Mouse (Mus musculus) liver, embryonic 14.5 days (tissue): Measurements from ENCODE around the gene Samhd1. TPM values are rescaled to one million over a fixed set of nuclear protein-coding genes. Genes with fewer than 3 reads are reported as not detected.

Experiments used
- ATAC-seq: fragments of 200-750 bp; cut with Nextera tagmentation; 2 replicates; pipeline ENCODE4 v1.8.0; 2017; ENCODE audit warnings: moderate number of reproducible peaks, mild to moderate bottlenecking, moderate library complexity; ENCODE audit not compliant: insufficient read depth
- DNase-seq, 3 experiments: peaks; one replicate each; pipeline ENCODE4 v3.0.0-alpha.2; 2012 to 2013; ENCODE audit warnings: low read depth in 3 of 3, low spot score in 3 of 3
- H3K27ac ChIP-seq: fragments of 300-500 bp; sonication (generic); 2 replicates; pipeline ENCODE4 v1.5.1; 2014; ENCODE audit warnings: moderate library complexity, mild to moderate bottlenecking, control low read depth, inconsistent platforms
- H3K27me3 ChIP-seq: fragments of 300-500 bp; sonication (generic); 2 replicates; pipeline ENCODE4 v1.6.1; 2014; ENCODE audit warnings: mild to moderate bottlenecking, low read length, moderate library complexity; ENCODE audit not compliant: control insufficient read depth, insufficient read depth
- H3K36me3 ChIP-seq: fragments of 300-500 bp; sonication (generic); replicated peaks from 2 replicates; pipeline ENCODE4 v1.6.1; 2014; ENCODE audit warnings: low read depth; ENCODE audit not compliant: control insufficient read depth, insufficient read depth
- H3K4me1 ChIP-seq, 2 experiments: fragments of 200-500 bp in 1 of 2; fragments of 300-500 bp in 1 of 2; sonication (generic) in 1 of 2; replicated peaks; 2 replicates each; pipeline ENCODE4 v1.6.1; 2012 to 2014; ENCODE audit warnings: antibody characterized with exemption in 1 of 2, inconsistent platforms in 1 of 2, low read length in 1 of 2; ENCODE audit not compliant: control insufficient read depth in 2 of 2, insufficient read depth in 2 of 2
- H3K4me2 ChIP-seq: fragments of 300-500 bp; sonication (generic); 2 replicates; pipeline ENCODE4 v1.6.1; 2014; ENCODE audit warnings: low read depth, mild to moderate bottlenecking, control low read depth, moderate library complexity
- H3K4me3 ChIP-seq, 2 experiments: fragments of 200-500 bp in 1 of 2; fragments of 300-500 bp in 1 of 2; sonication (generic) in 1 of 2; 2 replicates each; pipeline ENCODE4 v1.5.1; 2012 to 2014; ENCODE audit warnings: low read depth in 2 of 2, low read length in 2 of 2, mild to moderate bottlenecking in 2 of 2, control low read depth in 1 of 2, inconsistent platforms in 1 of 2, moderate library complexity in 1 of 2; ENCODE audit not compliant: insufficient read depth in 1 of 2
- H3K9ac ChIP-seq: fragments of 300-500 bp; sonication (generic); replicated peaks from 2 replicates; pipeline ENCODE4 v1.6.1; 2014; ENCODE audit warnings: mild to moderate bottlenecking, control low read depth, moderate library complexity
- H3K9me3 ChIP-seq: fragments of 300-500 bp; sonication (generic); 2 replicates; pipeline ENCODE4 v1.6.1; 2016; ENCODE audit warnings: low read length, mixed read lengths; ENCODE audit not compliant: control insufficient read depth
- CTCF ChIP-seq: IDR thresholded peaks from 2 replicates; pipeline ENCODE4 v1.5.1; 2016; ENCODE audit warnings: antibody characterized with exemption, low read depth, control low read depth
- EP300 ChIP-seq: IDR thresholded peaks from 2 replicates; pipeline ENCODE4 v1.6.1; 2016; ENCODE audit warnings: antibody characterized with exemption, low read depth
- WGBS: fragments of 180-500 bp; shearing (Covaris S2); extraction: QIAGEN DNeasy Blood & Tissue Kit; methylation state at CpG from one replicate; pipeline ENCODE4 v1.1.7; 2014; ENCODE audit not compliant: insufficient replicate concordance; 5-methylcytosine and 5-hydroxymethylcytosine counted together
- polyA plus RNA-seq, 2 experiments: library from polyadenylated mRNA; depleted of rRNA in 1 of 2; stranded (reverse) in 1 of 2; unstranded in 1 of 2; fragments of >200 nt; fragmentation: Nextera tagmentation in 1 of 2; extraction: Ambion mirVana in 1 of 2; gene quantifications; 2 replicates each; pipeline versions ENCODE4 v1.2.1 to v1.2.3; 2012 to 2014

Gene Samhd1
- polyA plus RNA-seq, 2 experiments: 11.9 to 18.0 TPM

GRCm38 (mm10) chr2:157145173-157145572, 10.1 kb upstream of the Samhd1 start:
- Histone ChIP-seq H3K4me1 (no peaks in the 10 kb centered on the region), H3K4me2 (no peak overlapping the region), H3K9me3 (no peaks in the 10 kb centered on the region), H3K9ac (no peak overlapping the region), H3K4me3 (no peak overlapping the region), H3K27me3 (no peaks in the 10 kb centered on the region), H3K36me3 (peaks cover 29% of the 10 kb centered on the region), H3K27ac (no peak overlapping the region)
- ATAC-seq (no peak), DNase-seq (no peak)
- 32% methylated on average over 1 of the region's 1 CpGs for WGBS
- TF ChIP-seq CTCF (no peak), EP300 (no peak)

GRCm38 (mm10) chr2:157144132-157144531, 9.1 kb upstream of the Samhd1 start:
- 88% methylated on average over 5 of the region's 5 CpGs for WGBS
- Histone ChIP-seq H3K9ac (no peak overlapping the region), H3K4me3 (no peak overlapping the region), H3K4me1 (peaks cover 0 to 3% of the 10 kb centered on the region in 2 experiments; a peak in 1 of 4 replicates), H3K9me3 (no peaks in the 10 kb centered on the region), H3K4me2 (no peak overlapping the region), H3K27ac (no peak overlapping the region), H3K36me3 (peaks cover 18% of the 10 kb centered on the region), H3K27me3 (no peaks in the 10 kb centered on the region)
- TF ChIP-seq EP300 (no peak), CTCF (no peak)
- ATAC-seq (no peak), DNase-seq (no peak)

GRCm38 (mm10) chr2:157141962-157142361, 6.9 kb upstream of the Samhd1 start:
- Histone ChIP-seq H3K9ac (no peak overlapping the region), H3K27me3 (no peaks in the 10 kb centered on the region), H3K4me2 (no peak overlapping the region), H3K9me3 (no peaks in the 10 kb centered on the region), H3K4me3 (no peak overlapping the region), H3K4me1 (peaks cover 0 to 4% of the 10 kb centered on the region in 2 experiments; a peak in 3 of 4 replicates), H3K27ac (no peak overlapping the region), H3K36me3 (peaks cover 2% of the 10 kb centered on the region)
- DNase-seq: no peak
- TF ChIP-seq CTCF: no peak
- no peak for TF ChIP-seq EP300
- WGBS: 56% methylated on average over 4 of the region's 4 CpGs
- ATAC-seq: no peak

- H3K9me3 ChIP-seq: no peaks in the 10 kb centered on the region
- no peaks in the 10 kb centered on the region for H3K36me3 ChIP-seq
- H3K4me3 ChIP-seq: no peak overlapping the region
- H3K27me3 ChIP-seq: no peaks in the 10 kb centered on the region
- TF ChIP-seq CTCF: no peak
- no peak for TF ChIP-seq EP300
- 43% methylated on average over 5 of the region's 5 CpGs for WGBS
- H3K27ac ChIP-seq: no peak overlapping the region
- H3K9ac ChIP-seq: no peak overlapping the region
- H3K4me2 ChIP-seq: no peak overlapping the region
- peaks cover 3 to 17% of the 10 kb centered on the region in 2 experiments for H3K4me1 ChIP-seq
- ATAC-seq (no peak), DNase-seq (no peak)
These were observed 4.3 kb upstream of the Samhd1 start for GRCm38 (mm10) chr2:157139251-157139802.

GRCm38 (mm10) chr2:157138808-157139207, 3.7 kb upstream of the Samhd1 start:
- peaks cover 3 to 18% of the 10 kb centered on the region in 2 experiments for H3K4me1 ChIP-seq
- H3K9me3 ChIP-seq: no peaks in the 10 kb centered on the region
- DNase-seq (no peak), ATAC-seq (no peak)
- WGBS: 35% methylated on average over 5 of the region's 5 CpGs
- no peaks in the 10 kb centered on the region for H3K27me3 ChIP-seq
- H3K4me2 ChIP-seq: no peak overlapping the region
- TF ChIP-seq CTCF (no peak), EP300 (no peak)
- H3K9ac ChIP-seq: no peak overlapping the region
- no peaks in the 10 kb centered on the region for H3K36me3 ChIP-seq
- H3K27ac ChIP-seq: no peak overlapping the region
- H3K4me3 ChIP-seq: no peak overlapping the region
